Comparison of ENCODE assay signal across 26 mouse cellular contexts in genomic region chr15:86238076-86238475, GRCm38 (mm10).
"Had no signal": no experiment of that assay in that cellular context is flagged by ENCODE, and none has a peak within 500 bp of the region (broad histone marks: within the 10 kb centered on the region; RNA-seq: fewer than 3 reads in every experiment).

No protein-coding gene starts in this region.

- H3K4me3 ChIP-seq: heart, embryonic 13.5 days; heart, embryonic 15.5 days; hindbrain, embryonic 13.5 days; hindbrain, embryonic 15.5 days; kidney, embryonic 15.5 days; left cerebral cortex, adult 2 months; limb, embryonic 10.5 days; limb, embryonic 12.5 days; liver, embryonic 13.5 days; liver, embryonic 15.5 days had no signal

- H3K36me3 ChIP-seq: heart, embryonic 15.5 days; hindbrain, embryonic 15.5 days had no signal

- DNase-seq: gastrocnemius, postnatal 10 days; gastrocnemius, postnatal 25 days; heart, adult 18-20 months; heart, postnatal 14 days; heart, postnatal 36 days; kidney, adult 11 months; kidney, adult 2 months; kidney, adult 9 months; kidney, postnatal 14 days; kidney, postnatal 36 days; liver; liver, embryonic 13.5 days had no signal

- H3K9ac ChIP-seq: heart, embryonic 13.5 days; heart, embryonic 15.5 days; hindbrain, embryonic 13.5 days; hindbrain, embryonic 15.5 days; kidney, embryonic 15.5 days; limb, embryonic 12.5 days; liver, embryonic 13.5 days; liver, embryonic 15.5 days had no signal

- H3K4me1 ChIP-seq: heart, embryonic 13.5 days; hindbrain, embryonic 13.5 days; hindbrain, embryonic 15.5 days; kidney, embryonic 15.5 days; limb, embryonic 10.5 days; limb, embryonic 12.5 days; liver, embryonic 13.5 days; liver, embryonic 15.5 days had no signal

- H3K27me3 ChIP-seq: heart, embryonic 13.5 days; heart, embryonic 15.5 days; hindbrain, embryonic 13.5 days; hindbrain, embryonic 15.5 days; kidney, embryonic 15.5 days; limb, embryonic 12.5 days; liver, embryonic 13.5 days; liver, embryonic 15.5 days had no signal

- ATAC-seq: hindbrain, postnatal 0 days; intestine, embryonic 16.5 days had no signal

- H3K4me2 ChIP-seq: heart, embryonic 11.5 days; heart, embryonic 13.5 days; heart, embryonic 15.5 days; hindbrain, embryonic 13.5 days; hindbrain, embryonic 15.5 days; kidney, embryonic 15.5 days; limb, embryonic 12.5 days; liver, embryonic 11.5 days; liver, embryonic 13.5 days; liver, embryonic 15.5 days had no signal

- H3K27ac ChIP-seq: heart, embryonic 13.5 days; heart, embryonic 15.5 days; hindbrain, embryonic 13.5 days; hindbrain, embryonic 15.5 days; hindbrain, postnatal 0 days; kidney, embryonic 15.5 days; kidney, postnatal 0 days; left cerebral cortex, adult 2 months; limb, embryonic 10.5 days; limb, embryonic 12.5 days; liver, embryonic 13.5 days; liver, embryonic 15.5 days had no signal

- H3K9me3 ChIP-seq: heart, embryonic 13.5 days; heart, embryonic 15.5 days; hindbrain, embryonic 13.5 days; hindbrain, embryonic 15.5 days; kidney, embryonic 15.5 days; limb, embryonic 10.5 days; limb, embryonic 12.5 days; liver, embryonic 13.5 days; liver, embryonic 15.5 days had no signal
